Mouse (Mus musculus) inflammation-experienced regulatory T-cells (primary cell): ENCODE measurements around the gene Bicc1. TPM values are rescaled to one million over a fixed set of nuclear protein-coding genes. Genes with fewer than 3 reads are reported as not detected.

Source experiments
- polyA plus RNA-seq, 2 experiments: library from polyadenylated mRNA; unstranded; fragments of 100-300 nt; shearing (Covaris generic); gene quantifications; one replicate each; pipeline ENCODE4 v1.2.1; 2017

The Bicc1 gene
- polyA plus RNA-seq: 1 to 10 TPM in 1 of 2 experiments, under 1 TPM in 1; 0.08 to 2.1 TPM

DNA sequence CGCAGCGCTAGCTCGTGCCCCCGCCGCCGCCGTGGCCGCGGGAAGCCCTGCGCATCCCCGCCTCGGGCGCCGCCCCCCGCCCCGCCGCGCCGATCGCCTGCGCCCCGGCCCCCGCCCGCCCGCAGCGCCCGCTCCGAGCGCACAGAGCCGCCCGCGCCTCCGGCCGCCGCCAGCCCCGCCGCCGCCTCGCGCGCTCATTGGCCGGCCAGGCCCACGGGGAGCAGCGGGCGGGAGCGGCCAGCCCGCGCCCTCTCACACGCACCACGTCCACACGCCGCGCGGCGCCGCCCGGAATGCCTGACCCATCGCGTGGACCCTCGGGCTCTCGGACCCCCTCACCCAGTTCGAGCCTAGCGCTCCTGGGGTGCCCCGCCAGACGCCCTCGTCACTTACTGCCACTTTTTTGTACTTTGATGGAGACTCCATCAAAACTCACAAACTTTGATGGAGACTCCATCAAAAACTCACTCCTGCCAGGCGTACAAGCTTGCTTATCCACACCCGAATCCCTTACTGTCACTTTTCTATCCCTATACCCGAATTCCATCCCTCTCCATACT, at the start of gene Bicc1:
Bicc1 (minus strand) TSS at position 25 of the 560 bp plus-strand sequence.

Other genes starting within 250 kb of the Bicc1 start
- gene Tfam, start 78.6 kb upstream of the Bicc1 start, polyA plus RNA-seq: 100 to 1,000 TPM in 1 of 2 experiments, 10 to 100 TPM in 1; 95.7 to 107 TPM
- gene Ube2d1, start 125.6 kb upstream of the Bicc1 start, polyA plus RNA-seq: 10 to 100 TPM; 50.8 to 67.5 TPM
- 10 to 100 TPM; 22.9 to 25.0 TPM for gene Cisd1, start 185.3 kb upstream of the Bicc1 start, polyA plus RNA-seq
- 10 to 100 TPM; 17.0 to 23.0 TPM for gene Ipmk, start 188.1 kb upstream of the Bicc1 start, polyA plus RNA-seq